Mouse (Mus musculus) limb, embryonic 14.5 days (tissue): ENCODE measurements at regions not wholly inside any gene's neighbourhood (a gene's known extent, or its start where the extent isn't known, plus 50 kb on each side); places are given as distances from the start of the nearest gene placed in this dataset.
A peak's percentile ranks its signal among the peaks of the same experiment; 100 is the strongest.

ENCODE experiments used
- ATAC-seq: fragments of 200-750 bp; cut with Nextera tagmentation; 2 replicates; pipeline ENCODE4 v1.8.0; 2017; ENCODE audit warnings: low read depth, moderate number of reproducible peaks, moderate TSS enrichment; ENCODE audit not compliant: low FRiP score
- DNase-seq: peaks from one replicate; pipeline ENCODE4 v3.0.0-alpha.2; 2015; ENCODE audit warnings: low spot score
- H3K27ac ChIP-seq: fragments of 300-500 bp; sonication (generic); replicated peaks from 2 replicates; pipeline ENCODE4 v1.5.1; 2014; ENCODE audit warnings: low read depth, mild to moderate bottlenecking, low read length, moderate library complexity, mixed read lengths
- H3K27me3 ChIP-seq: fragments of 300-500 bp; sonication (generic); 2 replicates; pipeline ENCODE4 v1.6.1; 2014; ENCODE audit warnings: low read length, mixed read lengths; ENCODE audit not compliant: control insufficient read depth, insufficient read depth
- H3K36me3 ChIP-seq: fragments of 300-500 bp; sonication (generic); 2 replicates; pipeline ENCODE4 v1.6.1; 2014; ENCODE audit warnings: mild to moderate bottlenecking, low read length, moderate library complexity, mixed read lengths; ENCODE audit not compliant: control insufficient read depth, insufficient read depth
- H3K4me1 ChIP-seq: fragments of 300-500 bp; sonication (generic); 2 replicates; pipeline ENCODE4 v1.6.1; 2014; ENCODE audit warnings: antibody characterized with exemption, low read length, mixed read lengths; ENCODE audit not compliant: control insufficient read depth, insufficient read depth
- H3K4me2 ChIP-seq: fragments of 300-500 bp; sonication (generic); replicated peaks from 2 replicates; pipeline ENCODE4 v1.6.1; 2014; ENCODE audit warnings: low read depth, mild to moderate bottlenecking, low read length, moderate library complexity; ENCODE audit not compliant: severe bottlenecking
- H3K4me3 ChIP-seq: fragments of 300-500 bp; sonication (generic); replicated peaks from 2 replicates; pipeline ENCODE4 v1.5.1; 2014; ENCODE audit warnings: low read length
- H3K9ac ChIP-seq: fragments of 300-500 bp; sonication (generic); 2 replicates; pipeline ENCODE4 v1.6.1; 2014; ENCODE audit warnings: mild to moderate bottlenecking, low read depth, low read length, moderate library complexity; ENCODE audit not compliant: severe bottlenecking
- H3K9me3 ChIP-seq: fragments of 300-500 bp; sonication (generic); 2 replicates; pipeline ENCODE4 v1.6.1; 2016; ENCODE audit warnings: low read length; ENCODE audit not compliant: control insufficient read depth
- POLR2A ChIP-seq: fragments of 200-500 bp; IDR thresholded peaks from 2 replicates; pipeline ENCODE4 v1.8.0; 2012; ENCODE audit warnings: inconsistent platforms, mild to moderate bottlenecking, moderate library complexity, borderline replicate concordance; ENCODE audit not compliant: insufficient read depth, insufficient read length; ENCODE audit errors: extremely low read depth
- WGBS: fragments of 180-500 bp; shearing (Covaris S2); extraction: QIAGEN DNeasy Blood & Tissue Kit; methylation state at CpG from one replicate; pipeline ENCODE4 v1.1.7; 2014; 5-methylcytosine and 5-hydroxymethylcytosine counted together

DNA sequence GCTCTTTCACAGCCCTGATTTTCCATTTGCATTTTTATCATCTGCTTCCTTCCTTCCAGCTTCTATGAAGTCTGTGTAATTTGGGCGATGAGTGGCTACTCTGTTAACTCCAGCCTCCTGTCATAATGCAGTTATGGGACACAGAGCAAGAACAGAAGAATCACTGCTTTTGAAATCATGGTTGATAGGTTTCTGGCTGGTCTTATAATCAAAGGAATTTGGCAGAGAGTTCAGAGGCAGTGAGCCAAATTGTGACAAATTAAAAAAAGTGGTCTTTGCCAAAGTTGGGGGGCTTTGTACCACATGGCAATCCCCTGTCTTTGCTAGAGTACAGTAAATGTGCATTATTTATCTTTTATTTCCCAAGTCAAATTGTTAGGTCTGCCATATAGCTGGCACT, 1292.6 kb downstream of the Rapgef2 start:
- Histone ChIP-seq H3K4me3 (no peak overlapping the region), H3K4me2 (no peak overlapping the region), H3K9ac (no peak overlapping the region), H3K4me1 (no peaks in the 10 kb centered on the region), H3K36me3 (no peaks in the 10 kb centered on the region), H3K27me3 (no peaks in the 10 kb centered on the region), H3K9me3 (no peaks in the 10 kb centered on the region), H3K27ac (no peak overlapping the region)
- 82% methylated on average over 1 of the region's 1 CpGs for WGBS
- DNase-seq: no peak
- TF ChIP-seq POLR2A: no peak
- ATAC-seq: no peak

DNA sequence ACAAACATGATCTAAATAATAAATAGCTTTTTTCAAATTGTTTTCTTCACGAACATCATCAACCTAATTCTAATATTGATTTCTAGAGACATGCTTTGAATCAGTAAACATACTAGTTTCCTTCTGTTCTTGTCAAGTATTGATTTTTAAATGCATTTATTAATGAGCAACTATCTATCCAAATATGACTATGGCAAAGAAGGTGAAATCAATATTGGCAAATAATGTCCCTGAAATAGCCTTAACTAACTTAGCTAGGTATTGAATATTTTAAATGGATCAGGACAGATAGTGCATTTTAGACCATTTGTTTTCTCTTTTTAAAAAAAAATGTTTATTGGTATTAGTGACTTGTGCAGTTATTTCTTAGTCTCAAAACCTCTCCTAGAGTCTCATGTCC, 1341.5 kb downstream of the Rapgef2 start:
- Histone ChIP-seq H3K27me3 (no peaks in the 10 kb centered on the region), H3K9ac (no peak overlapping the region), H3K27ac (no peak overlapping the region), H3K9me3 (no peaks in the 10 kb centered on the region), H3K4me2 (no peak overlapping the region), H3K4me3 (no peak overlapping the region), H3K36me3 (no peaks in the 10 kb centered on the region), H3K4me1 (no peaks in the 10 kb centered on the region)
- 78% methylated on average over 1 of the region's 1 CpGs for WGBS
- ATAC-seq (no peak), DNase-seq (no peak)
- no peak for TF ChIP-seq POLR2A

DNA sequence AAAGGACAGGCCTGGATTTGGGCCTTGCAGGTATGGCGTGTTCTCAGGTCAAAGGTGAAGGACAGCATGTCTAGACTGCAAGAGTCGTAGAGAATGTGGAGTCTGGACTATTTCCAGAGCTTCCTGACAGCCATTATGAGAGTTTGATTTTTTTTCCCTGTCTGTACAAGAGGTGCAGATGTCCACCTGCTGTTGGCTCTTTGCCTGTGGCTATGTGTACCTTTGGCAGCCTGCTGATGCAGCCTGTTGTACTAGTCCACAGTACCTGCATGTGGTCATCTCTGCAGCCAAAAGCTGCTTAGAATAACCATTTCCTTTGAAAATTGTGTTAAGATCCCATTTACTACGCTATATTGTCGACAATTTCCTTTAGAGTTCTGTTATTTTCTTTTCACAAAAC, 1389.1 kb downstream of the Rapgef2 start:
- Histone ChIP-seq H3K9me3 (no peaks in the 10 kb centered on the region), H3K36me3 (no peaks in the 10 kb centered on the region), H3K4me1 (no peaks in the 10 kb centered on the region), H3K4me2 (no peak overlapping the region), H3K4me3 (no peak overlapping the region), H3K27ac (no peak overlapping the region), H3K9ac (no peak overlapping the region), H3K27me3 (no peaks in the 10 kb centered on the region)
- 80% methylated on average over 4 of the region's 4 CpGs for WGBS
- TF ChIP-seq POLR2A: no peak
- ATAC-seq (no peak), DNase-seq (no peak)

DNA sequence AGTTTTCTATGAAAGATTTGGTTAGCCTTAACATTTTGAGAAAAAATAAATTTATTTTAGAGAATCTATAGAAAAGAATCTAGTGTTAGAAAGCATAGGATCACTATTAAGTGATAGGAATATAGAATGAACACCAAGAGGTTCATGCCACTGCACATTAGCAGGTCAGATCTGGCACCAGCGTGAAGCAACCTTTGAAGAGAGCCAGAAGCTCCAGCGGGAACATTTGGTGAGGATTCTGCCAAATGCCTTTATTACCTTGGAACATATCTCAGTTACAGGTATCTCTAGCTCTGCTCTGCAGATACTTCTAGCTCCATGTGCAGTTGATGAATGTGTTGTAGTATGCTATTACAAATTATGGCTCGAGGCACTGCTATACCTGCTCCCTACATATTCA, 1398.7 kb downstream of the Rapgef2 start:
- no peak for TF ChIP-seq POLR2A
- no peaks in the 10 kb centered on the region for H3K4me1 ChIP-seq
- WGBS: 77% methylated on average over 3 of the region's 3 CpGs
- H3K9ac ChIP-seq: no peak overlapping the region
- H3K27me3 ChIP-seq: no peaks in the 10 kb centered on the region
- DNase-seq: no peak
- ATAC-seq: no peak
- no peaks in the 10 kb centered on the region for H3K36me3 ChIP-seq
- H3K4me2 ChIP-seq: no peak overlapping the region
- no peaks in the 10 kb centered on the region for H3K9me3 ChIP-seq
- H3K27ac ChIP-seq: no peak overlapping the region
- no peak overlapping the region for H3K4me3 ChIP-seq

DNA sequence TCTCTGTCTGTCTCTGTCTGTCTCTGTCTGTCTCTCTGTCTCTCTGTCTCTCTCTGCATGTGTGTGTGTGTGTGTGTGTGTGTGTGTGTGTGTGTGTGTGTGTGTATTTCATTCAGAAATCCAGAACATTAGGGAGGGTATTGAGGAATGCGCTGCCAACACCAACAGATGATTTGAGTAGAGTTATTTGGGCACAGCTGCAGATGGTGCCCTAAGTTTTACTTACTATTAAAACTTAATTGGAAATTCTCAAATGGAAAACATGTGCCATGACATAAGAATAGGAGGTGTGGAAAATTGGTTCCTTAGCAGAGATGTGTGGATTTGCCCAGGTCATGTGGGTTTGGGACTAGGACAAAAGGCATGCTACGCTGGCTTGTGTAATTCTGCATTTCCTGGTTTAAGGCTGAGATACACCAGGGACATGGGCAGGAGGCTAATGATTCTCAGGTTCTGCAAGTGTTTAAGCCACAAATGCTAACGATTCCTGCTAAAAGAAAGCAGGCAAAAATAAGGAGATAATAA, 1437.5 kb downstream of the Rapgef2 start:
- Histone ChIP-seq H3K4me3 (no peak overlapping the region), H3K36me3 (no peaks in the 10 kb centered on the region), H3K4me1 (no peaks in the 10 kb centered on the region), H3K27me3 (no peaks in the 10 kb centered on the region), H3K9ac (no peak overlapping the region), H3K27ac (no peak overlapping the region), H3K4me2 (no peak overlapping the region), H3K9me3 (no peaks in the 10 kb centered on the region)
- TF ChIP-seq POLR2A: no peak
- peak; percentile 9 for DNase-seq
- 30% methylated on average over 3 of the region's 3 CpGs for WGBS
- ATAC-seq: peak; percentile 70; the same call in 1 of the 2 replicates
